Mouse (Mus musculus): ENCODE results near the gene Slc7a6os.

Slc7a6os gene

DNA sequence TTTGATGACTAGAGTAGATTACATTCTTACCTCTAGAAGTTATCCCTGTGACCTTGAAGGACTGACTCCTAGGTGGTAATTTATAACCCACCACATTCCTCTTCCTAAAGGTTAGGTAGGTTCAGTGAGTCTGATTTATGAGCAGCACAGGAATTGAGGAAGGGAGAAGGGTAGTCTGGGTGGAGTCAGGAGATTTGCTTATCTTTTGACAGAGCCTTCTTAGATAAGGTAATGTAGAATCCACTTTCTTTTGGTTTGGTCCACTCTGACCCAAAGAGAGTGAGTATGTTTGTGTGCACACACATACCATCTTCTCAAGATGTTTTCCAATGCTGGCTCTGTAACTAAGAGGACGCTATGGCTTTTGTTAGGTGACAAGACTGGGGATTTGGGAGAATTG lies 33.1 kb downstream of the Slc7a6os start:
- DNase-seq (ENCODE audit: low read depth, low spot score) = no peak

DNA sequence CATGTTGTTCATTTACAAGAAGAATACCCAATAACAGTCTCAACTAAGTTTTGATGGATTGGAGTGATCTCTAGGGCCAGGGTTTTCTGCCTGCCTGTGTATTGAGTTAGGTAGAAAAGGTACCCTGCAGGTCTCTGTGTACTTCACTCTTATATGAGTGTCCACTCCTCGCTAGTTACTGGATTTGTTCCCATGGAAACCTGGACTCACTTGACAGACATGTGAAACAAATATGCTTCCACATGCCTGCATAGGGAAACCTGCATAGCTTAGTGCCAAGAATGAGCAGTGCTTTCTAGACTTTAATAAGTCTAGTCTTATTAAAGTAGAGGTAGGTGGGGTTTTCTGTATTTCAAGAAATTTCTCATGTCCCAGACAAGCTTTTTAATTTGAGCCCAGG lies 33.8 kb downstream of the Slc7a6os start:
- DNase-seq (ENCODE audit: low read depth, low spot score) = no peak

DNA sequence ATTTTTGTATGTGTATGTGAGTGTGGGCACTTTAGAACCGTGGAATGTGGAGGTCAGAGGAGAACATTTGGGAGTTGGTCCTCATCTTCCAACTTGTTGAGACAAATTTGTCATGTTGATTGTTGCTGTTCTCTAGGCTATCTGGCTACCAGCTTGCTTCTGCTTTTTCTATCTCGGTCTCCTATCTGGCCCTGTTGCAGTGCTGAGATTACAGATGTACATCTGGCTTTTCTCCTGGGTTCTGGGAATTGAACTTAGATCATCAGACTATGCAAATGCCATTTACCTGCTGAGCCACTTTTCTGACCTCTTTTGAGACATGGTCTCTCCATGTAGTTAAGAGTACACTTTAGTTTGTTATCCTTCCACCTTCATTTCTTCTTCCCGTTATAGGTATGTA lies 37.2 kb downstream of the Slc7a6os start:
- DNase-seq (ENCODE audit: low read depth, low spot score) = no peak

DNA sequence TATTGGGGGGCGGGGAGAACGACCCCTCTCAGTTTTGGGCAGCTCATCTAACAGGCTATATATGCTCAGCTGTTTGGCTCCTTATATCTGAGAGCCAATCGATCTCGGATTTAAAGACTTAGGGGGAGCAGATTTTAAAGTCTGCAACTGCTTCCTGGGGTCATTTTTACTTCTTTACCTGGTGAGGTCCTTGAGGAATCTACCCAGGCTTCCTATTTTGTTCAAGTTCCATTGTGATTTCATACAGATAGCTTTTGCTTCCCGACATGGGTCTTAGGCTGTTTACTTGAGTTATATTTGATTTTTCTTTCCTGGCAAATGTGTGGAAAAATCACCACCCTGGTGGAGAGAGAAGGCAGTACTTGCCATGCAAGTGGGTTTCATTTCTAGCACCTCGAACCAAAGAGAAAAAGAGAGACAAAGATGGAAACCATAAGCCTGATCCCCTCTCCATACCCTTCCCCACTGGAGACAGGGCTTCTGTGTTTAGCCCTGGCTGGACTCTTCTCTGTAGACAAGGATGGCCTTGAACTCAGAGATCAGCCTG lies 40.7 kb downstream of the Slc7a6os start:
- no peak for DNase-seq (ENCODE audit: low read depth, low spot score)

DNA sequence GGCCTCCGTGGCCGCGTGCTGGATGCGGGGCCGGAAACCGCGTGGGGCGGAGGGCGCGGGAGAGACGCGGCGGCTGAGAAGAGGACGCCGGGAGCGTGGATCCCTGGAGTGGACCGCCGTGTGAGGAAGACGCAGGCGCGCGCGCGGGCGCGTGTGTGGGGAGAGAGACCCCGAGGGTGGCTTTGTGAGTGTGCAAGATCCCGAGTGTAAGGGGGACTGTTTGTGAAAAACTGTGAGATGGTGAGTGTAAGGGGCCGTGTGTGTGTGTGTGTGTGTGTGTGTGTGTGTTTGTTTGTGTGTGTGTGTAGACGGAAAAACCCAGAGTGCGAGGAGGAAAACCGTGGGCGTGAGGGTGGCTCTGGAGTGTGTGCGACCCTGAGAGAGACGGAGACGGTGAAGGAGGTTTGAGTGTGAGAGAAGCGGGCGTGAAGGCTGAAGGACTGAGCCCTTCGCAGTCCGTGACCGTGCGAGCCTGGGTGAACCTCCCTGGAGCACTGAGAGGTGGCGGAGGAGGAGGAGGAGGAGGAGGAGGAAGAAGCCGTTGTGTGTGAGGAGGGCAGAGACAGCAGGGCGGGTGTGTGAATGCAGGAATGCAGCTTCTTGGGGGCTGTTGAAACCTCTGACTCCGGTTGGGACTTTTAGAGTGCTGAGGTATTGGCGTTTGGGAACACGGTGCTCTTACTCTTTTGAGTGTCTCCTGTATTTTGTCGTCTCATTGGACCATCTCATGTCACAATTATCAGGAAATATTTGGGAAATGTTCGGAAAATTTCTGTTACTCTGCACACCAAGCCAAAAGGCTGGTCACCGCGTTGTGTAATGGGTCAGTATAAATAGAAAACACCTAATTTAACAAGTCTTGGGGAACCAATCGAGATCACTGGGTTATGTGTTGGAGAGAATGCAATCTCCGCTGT lies 41.5 kb downstream of the Slc7a6os start:
- no peak for DNase-seq (ENCODE audit: low read depth, low spot score)

DNA sequence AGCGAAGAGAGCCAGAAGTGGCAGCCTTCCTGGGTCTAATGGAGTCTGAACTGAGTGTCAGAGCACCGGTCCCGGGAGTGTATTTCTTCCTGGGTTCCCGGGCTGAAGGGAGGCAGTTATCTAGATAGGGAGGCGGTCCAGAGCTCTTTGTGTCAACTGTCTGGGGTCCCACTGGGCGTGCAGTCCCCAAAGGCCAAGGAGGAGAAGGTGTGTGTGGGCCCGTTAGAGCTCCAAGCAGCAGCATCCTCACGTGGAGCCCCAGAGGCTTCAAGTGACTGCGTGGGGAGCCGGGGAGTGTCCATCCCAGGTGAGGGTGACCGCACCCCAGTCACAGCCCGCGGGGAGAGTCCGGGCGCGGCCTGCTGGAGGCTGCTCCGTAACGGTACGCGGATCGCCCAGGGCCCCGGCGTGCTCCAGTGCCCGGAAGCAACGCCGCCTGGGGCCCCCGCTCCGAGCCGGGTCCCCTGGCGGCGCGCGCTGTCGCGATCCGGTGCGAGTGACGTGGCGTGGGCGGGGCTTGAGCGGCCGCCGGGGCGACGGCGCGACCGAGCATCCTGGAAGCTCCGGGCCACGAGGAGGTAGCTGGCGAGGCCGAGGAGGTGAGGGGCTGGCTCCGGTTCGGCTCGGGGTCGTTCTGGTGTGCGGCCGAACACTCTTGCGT lies 42.2 kb downstream of the Slc7a6os start, which contains the start of gene Slc7a6:
Slc7a6 (plus strand) TSS at position 502 of the 661 bp plus-strand sequence.
- DNase-seq (ENCODE audit: low read depth, low spot score) = peak; percentile 70

DNA sequence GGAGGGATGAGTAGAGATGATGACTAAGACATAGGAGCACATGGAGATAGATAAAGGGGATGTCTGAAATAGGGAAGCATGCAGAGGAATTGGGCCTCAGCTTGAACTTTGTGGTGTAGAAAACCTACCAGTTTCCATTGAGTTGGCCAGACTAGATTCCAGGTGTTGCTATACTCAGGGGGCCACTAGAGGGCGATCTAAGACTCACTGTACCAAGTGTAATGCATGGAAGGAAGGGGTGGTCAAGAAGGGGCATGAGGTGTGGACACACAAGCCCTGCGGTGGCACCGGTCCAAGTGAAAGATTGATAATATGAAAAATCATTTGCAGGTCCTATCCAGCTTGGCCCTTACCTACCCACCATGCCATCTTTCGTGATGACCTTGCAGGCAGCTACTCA lies 45.3 kb downstream of the Slc7a6os start:
- no peak for DNase-seq (ENCODE audit: low read depth, low spot score)

DNA sequence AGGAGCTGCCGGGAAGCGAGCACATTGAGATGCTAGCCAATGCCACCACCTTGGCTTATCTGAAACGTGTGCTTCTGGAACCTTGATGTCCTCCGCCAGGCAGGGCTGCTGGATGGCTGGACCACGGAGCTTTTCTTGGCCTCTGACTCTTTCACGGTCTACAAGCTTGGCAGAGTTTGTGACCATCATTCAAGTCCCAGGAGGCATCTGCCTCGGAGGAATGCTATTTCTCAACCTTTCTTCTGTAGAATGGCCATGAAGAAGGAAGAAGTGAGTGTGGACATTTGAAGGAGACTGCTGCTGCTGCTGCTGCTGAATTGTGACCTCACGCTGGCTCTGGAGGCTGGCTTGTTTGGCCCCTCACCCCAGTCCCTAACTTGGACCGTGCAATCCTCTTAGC lies 47.5 kb downstream of the Slc7a6os start:
- no peak for DNase-seq (ENCODE audit: low read depth, low spot score)

DNA sequence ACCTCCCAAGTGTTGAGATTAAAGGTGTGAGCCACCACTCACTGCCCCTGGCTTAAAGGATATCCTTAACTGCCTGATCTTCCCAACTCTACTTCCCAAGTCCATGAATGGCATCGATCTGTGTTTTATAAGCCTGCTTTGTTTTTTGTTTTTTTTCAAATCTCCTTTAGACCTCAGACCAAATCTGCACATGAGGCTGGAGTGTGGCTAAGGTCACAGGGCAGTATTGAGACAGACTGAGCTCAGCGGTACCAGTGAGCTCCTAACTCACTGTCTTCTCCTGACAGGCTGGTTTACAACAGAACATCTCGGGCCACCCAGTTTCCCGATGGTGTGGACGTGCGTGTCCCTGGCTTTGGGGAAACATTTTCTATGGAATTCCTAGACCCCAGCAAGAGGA lies 50.9 kb downstream of the Slc7a6os start:
- no peak for DNase-seq (ENCODE audit: low read depth, low spot score)

DNA sequence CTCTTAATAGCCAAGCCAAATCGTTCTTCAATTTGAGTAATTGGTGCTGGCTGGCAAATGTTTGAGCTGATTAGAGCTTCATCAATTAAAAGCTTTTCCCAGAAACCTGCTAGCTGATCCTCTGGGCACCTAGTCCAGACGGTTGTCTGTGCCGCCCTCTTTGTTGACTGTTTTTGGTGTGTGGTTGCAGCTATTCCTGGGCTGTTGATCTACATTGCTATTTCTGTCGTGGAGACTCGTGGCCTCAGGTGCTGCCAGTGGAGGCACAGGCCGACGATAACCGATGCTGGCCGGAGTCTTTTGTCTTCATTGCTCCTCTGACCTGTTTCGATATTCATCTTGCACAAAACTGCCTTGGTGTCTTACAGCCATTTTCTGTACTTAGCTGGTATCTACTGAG lies 52.4 kb downstream of the Slc7a6os start:
- no peak for DNase-seq (ENCODE audit: low read depth, low spot score)

DNA sequence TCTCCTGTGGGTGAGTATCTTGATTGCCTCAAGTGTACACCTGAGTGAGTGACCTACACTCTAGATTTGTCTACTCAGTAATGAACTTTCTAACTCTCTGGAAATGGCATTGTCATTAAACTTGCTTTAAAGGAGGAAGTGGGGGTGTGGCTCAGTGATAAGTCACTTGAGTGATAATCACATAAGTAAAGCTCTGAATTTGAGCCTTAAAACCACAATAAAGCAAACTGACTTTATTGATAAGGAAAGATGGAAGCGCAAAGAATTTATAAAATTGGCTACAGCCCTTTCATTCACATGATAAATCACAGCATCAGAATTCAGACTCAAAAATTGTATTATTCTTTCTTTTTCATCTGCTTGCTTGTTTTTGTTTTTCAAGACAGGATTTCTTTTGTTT lies 53.3 kb downstream of the Slc7a6os start:
- DNase-seq (ENCODE audit: low read depth, low spot score) = no peak

DNA sequence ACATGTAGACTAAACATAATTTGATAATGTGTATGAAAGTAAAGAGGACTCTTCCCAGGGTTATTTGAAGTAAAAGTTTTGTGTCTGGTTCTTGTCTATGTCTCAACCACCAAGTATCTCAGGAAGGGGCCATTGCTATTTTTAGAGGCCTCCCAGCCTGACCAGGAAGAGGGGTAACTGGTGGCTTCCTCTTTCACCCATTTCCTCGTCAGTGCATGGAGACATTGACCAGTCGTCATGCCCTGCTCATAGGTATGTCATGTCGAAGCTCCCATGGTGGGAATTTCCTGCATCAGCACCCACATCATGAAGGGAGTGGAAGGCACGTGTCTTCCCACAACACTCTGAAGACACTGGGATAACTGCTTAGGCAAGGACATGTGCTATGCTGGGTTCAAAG lies 57.9 kb downstream of the Slc7a6os start:
- no peak for DNase-seq (ENCODE audit: low read depth, low spot score)

DNA sequence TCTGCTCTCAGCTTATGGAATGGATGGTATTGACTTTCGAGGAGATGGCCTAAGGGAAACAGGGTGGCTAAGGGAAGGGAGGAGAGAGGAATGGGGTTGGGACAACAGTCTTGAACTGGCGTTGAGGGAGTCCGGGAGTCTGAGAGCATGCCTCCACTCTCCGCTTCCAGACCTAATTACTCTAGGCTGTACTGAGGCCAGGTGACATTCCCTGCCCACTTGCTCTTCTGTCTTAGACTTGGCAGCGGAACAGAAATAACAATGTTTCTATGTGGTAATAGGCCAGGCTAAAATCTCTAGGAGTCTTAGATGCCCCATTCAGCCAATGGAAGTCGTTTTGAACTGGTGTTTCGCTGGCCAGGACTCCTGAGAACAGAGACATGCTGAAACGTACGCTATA lies 59.7 kb downstream of the Slc7a6os start:
- no peak for DNase-seq (ENCODE audit: low read depth, low spot score)

Measured in retina, adult 2 months (tissue).